In the genomic region with DNA sequence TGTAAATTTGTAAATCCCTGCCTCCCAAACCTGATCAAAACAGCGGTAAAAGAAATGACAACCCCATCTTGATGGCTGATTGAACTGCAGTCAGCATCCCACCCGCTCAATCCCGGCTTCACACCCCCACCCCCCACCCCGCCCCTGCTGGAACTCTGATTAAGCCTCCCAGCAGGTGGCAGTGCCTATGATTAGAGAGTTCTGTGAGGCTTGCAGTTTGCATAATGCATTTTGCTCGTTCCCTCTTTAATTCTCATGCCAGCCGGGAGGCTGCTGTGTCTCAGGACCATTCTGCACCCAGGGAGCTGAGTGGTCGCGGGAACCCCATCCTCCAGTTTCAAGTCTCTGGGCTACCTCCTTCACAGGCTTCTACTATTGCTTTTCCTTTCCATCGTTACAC, we compare ENCODE assay signal across 9 mouse cellular contexts. TPM values are rescaled to one million over a fixed set of nuclear protein-coding genes. Genes with fewer than 3 reads are reported as not detected.
DNase-seq lines count a peak whose midpoint lies in the region; ATAC-seq and TF ChIP-seq lines count a peak whose summit lies in the region.
"Had no signal": no experiment of that assay in that cellular context is flagged by ENCODE, and none has a peak within 500 bp of the region (broad histone marks: within the 10 kb centered on the region; RNA-seq: fewer than 3 reads in every experiment).

No protein-coding gene starts in this region.

- no peak for ATAC-seq in heart, embryonic 14.5 days (ENCODE audit: insufficient number of reproducible peaks, insufficient read depth, low FRiP score, low read depth)
- peak; percentile 73; the same call in 1 of the 2 replicates for ATAC-seq in midbrain, embryonic 13.5 days
- ATAC-seq in megakaryocyte, adult 5-6 weeks (ENCODE audit: poor library complexity, severe bottlenecking) = no peak

- no peaks in the 10 kb centered on the region for H3K27me3 ChIP-seq in heart, embryonic 14.5 days (ENCODE audit: control insufficient read depth, insufficient read depth, low read length)
- no peaks in the 10 kb centered on the region for H3K27me3 ChIP-seq in midbrain, embryonic 13.5 days
- H3K27me3 ChIP-seq: limb, embryonic 13.5 days had no signal

- WGBS in heart, embryonic 14.5 days = 3% methylated on average over 9 of the region's 9 CpGs
- WGBS in midbrain, embryonic 13.5 days = under 1% methylated on average over 9 of the region's 9 CpGs

- no peak overlapping the region for H3K27ac ChIP-seq in heart, embryonic 14.5 days (replicated peaks in 1 of 2; ENCODE audit: control insufficient read depth in 1 of 2, insufficient read depth in 1 of 2, low read depth in 2 of 2, low read length in 2 of 2)
- H3K27ac ChIP-seq in midbrain, embryonic 13.5 days = 0 out of 2 replicates have a peak overlapping the region, but pooled peaks have one; percentile 16
- H3K27ac ChIP-seq: limb, embryonic 13.5 days had no signal

- H3K9me3 ChIP-seq in heart, embryonic 14.5 days (ENCODE audit: control insufficient read depth, low read length) = peaks cover 7% of the 10 kb centered on the region
- peaks cover 4% of the 10 kb centered on the region; the same call in 1 of the 2 replicates for H3K9me3 ChIP-seq in midbrain, embryonic 13.5 days

- peak; percentile 14; the same call in 1 of the 2 replicates for TF ChIP-seq CTCF in brain, embryonic 14.5 days (IDR thresholded peaks at IDR 0.05; ENCODE audit: borderline replicate concordance, extremely low read depth, insufficient read depth, insufficient read length)

- DNase-seq in MN1 (ENCODE audit: low spot score) = peak; percentile 34
- peak; percentile 89 for DNase-seq in brain, embryonic 14.5 days (ENCODE audit: low read depth)
- DNase-seq in layer of hippocampus, adult 9-11 months = peak; percentile 44
- no peak for DNase-seq in spleen, postnatal 4 days (ENCODE audit: low spot score in 2 of 2)
- no peak for DNase-seq in urinary bladder, postnatal 14 days (ENCODE audit: low spot score)

- TF ChIP-seq POLR2A in brain, embryonic 14.5 days (IDR thresholded peaks at IDR 0.05; ENCODE audit: borderline replicate concordance, extremely low read depth, insufficient read depth, insufficient read length, poor library complexity, severe bottlenecking) = no peak

- H3K36me3 ChIP-seq in heart, embryonic 14.5 days (ENCODE audit: control insufficient read depth, insufficient read depth, low read length) = no peaks in the 10 kb centered on the region
- H3K36me3 ChIP-seq in midbrain, embryonic 13.5 days = no peaks in the 10 kb centered on the region
- H3K36me3 ChIP-seq: limb, embryonic 13.5 days had no signal

- H3K9ac ChIP-seq in heart, embryonic 14.5 days (ENCODE audit: low read length) = no peak overlapping the region
- no peak overlapping the region for H3K9ac ChIP-seq in midbrain, embryonic 13.5 days (replicated peaks)
- H3K9ac ChIP-seq: limb, embryonic 13.5 days had no signal

- H3K4me3 ChIP-seq in heart, embryonic 14.5 days (ENCODE audit: control insufficient read depth in 1 of 2, insufficient read depth in 1 of 2, low read depth in 1 of 2, low read length in 2 of 2) = no peak overlapping the region; a peak in 1 of 4 replicates
- no peak overlapping the region for H3K4me3 ChIP-seq in midbrain, embryonic 13.5 days (replicated peaks)
- H3K4me3 ChIP-seq: limb, embryonic 13.5 days had no signal

- peaks cover 2 to 14% of the 10 kb centered on the region in 2 experiments for H3K4me1 ChIP-seq in heart, embryonic 14.5 days (ENCODE audit: control insufficient read depth in 2 of 2, insufficient read depth in 2 of 2, low read length in 2 of 2)
- peaks cover 18% of the 10 kb centered on the region for H3K4me1 ChIP-seq in midbrain, embryonic 13.5 days (replicated peaks)

- H3K4me2 ChIP-seq in heart, embryonic 14.5 days (ENCODE audit: low read length) = peak overlapping the region; percentile 49
- H3K4me2 ChIP-seq in midbrain, embryonic 13.5 days (replicated peaks) = peak overlapping the region; percentile 42
- H3K4me2 ChIP-seq: limb, embryonic 13.5 days had no signal

RNA-seq across cellular contexts. Expression of gene Kbtbd12, which starts 2.2 kb away (rescaled TPM):
- polyA plus RNA-seq in brain, embryonic 14.5 days (2012; rRNA removed) = 0.15 and 0.16 TPM in 2 replicates
- 22.8 and 26.7 TPM in 2 replicates for polyA plus RNA-seq in heart, embryonic 14.5 days (2014; fragmentation: Nextera tagmentation; extraction: Ambion mirVana)
- polyA plus RNA-seq in midbrain, embryonic 13.5 days (2015; fragmentation: Nextera tagmentation; extraction: Ambion mirVana) = not detected in 2 replicates
- total RNA-seq in megakaryocyte, adult 5-6 weeks (2015) = 1.3 TPM in 1 of 2 replicates, not detected in the other
- total RNA-seq in megakaryocyte, adult 5-6 weeks (2017) = 0.73 TPM in 1 of 2 replicates, not detected in the other

Comparison
In these comparisons a context has a peak if more than half of its experiments do, and no peak if none do; other contexts are left out.
1. DNase-seq: peak in MN1 (single experiment), brain, embryonic 14.5 days (single experiment) and layer of hippocampus, adult 9-11 months (single experiment); none in spleen, postnatal 4 days (0 of 2) and urinary bladder, postnatal 14 days (single experiment).
2. RNA of gene Kbtbd12, which starts 2.2 kb away (polyA plus RNA-seq): 22.8 to 26.7 TPM in heart, embryonic 14.5 days; 0.15 to 0.16 TPM in brain, embryonic 14.5 days and not detected in midbrain, embryonic 13.5 days; every median in the first group is over 10 times any median in the second.